Mouse (Mus musculus): ENCODE measurements around the gene Tle2. TPM values are rescaled to one million over a fixed set of nuclear protein-coding genes. Genes with fewer than 3 reads are reported as not detected.
A peak's percentile ranks its signal among the peaks of the same experiment; 100 is the strongest.

The Tle2 gene
- polyA plus RNA-seq, 1 experiment from 2014 or later, result 6.9 TPM

- H3K27me3 ChIP-seq (replicated peaks; ENCODE audit: control insufficient read depth, insufficient read depth, low read length), result peaks cover 42% of the 10 kb centered on the region
- no peaks in the 10 kb centered on the region for H3K9me3 ChIP-seq (ENCODE audit: control insufficient read depth, low read length)
- no peak overlapping the region for H3K27ac ChIP-seq (ENCODE audit: low read depth, low read length)
- under 1% methylated on average over 30 of the region's 30 CpGs for WGBS
- peak overlapping the region; percentile 46; the same call in 1 of the 2 replicates for H3K9ac ChIP-seq (ENCODE audit: low read depth, low read length)
- H3K4me3 ChIP-seq (ENCODE audit: low read depth, low read length), result peak overlapping the region; percentile 46
- ATAC-seq (replicated peaks; ENCODE audit: low FRiP score) (no peak), DNase-seq (ENCODE audit: low spot score) (no peak)
- H3K4me2 ChIP-seq, result peak overlapping the region; percentile 80
- H3K4me1 ChIP-seq (replicated peaks; ENCODE audit: control insufficient read depth, insufficient read depth, low read length), result peaks cover 44% of the 10 kb centered on the region
- H3K36me3 ChIP-seq (ENCODE audit: control insufficient read depth, insufficient read depth, low read length), result no peaks in the 10 kb centered on the region
These were observed 859 bp downstream of the Tle2 start for GRCm38 (mm10) chr10:81575208-81575631.

GRCm38 (mm10) chr10:81575695-81576094, 1.3 kb downstream of the Tle2 start:
- no peak for ATAC-seq (replicated peaks; ENCODE audit: low FRiP score)
- Histone ChIP-seq H3K4me2 (peak overlapping the region; percentile 80), H3K9me3 (ENCODE audit: control insufficient read depth, low read length) (no peaks in the 10 kb centered on the region), H3K4me1 (replicated peaks; ENCODE audit: control insufficient read depth, insufficient read depth, low read length) (peaks cover 44% of the 10 kb centered on the region), H3K36me3 (ENCODE audit: control insufficient read depth, insufficient read depth, low read length) (no peaks in the 10 kb centered on the region), H3K27me3 (replicated peaks; ENCODE audit: control insufficient read depth, insufficient read depth, low read length) (peaks cover 46% of the 10 kb centered on the region), H3K4me3 (ENCODE audit: low read depth, low read length) (peak overlapping the region; percentile 46), H3K27ac (ENCODE audit: low read depth, low read length) (no peak overlapping the region), H3K9ac (ENCODE audit: low read depth, low read length) (peak overlapping the region; percentile 46; the same call in 1 of the 2 replicates)
- no peak for DNase-seq (ENCODE audit: low spot score)
- 2% methylated on average over 6 of the region's 6 CpGs for WGBS

GRCm38 (mm10) chr10:81579967-81580366, 5.6 kb downstream of the Tle2 start:
- Histone ChIP-seq H3K27me3 (replicated peaks; ENCODE audit: control insufficient read depth, insufficient read depth, low read length) (peaks cover 53% of the 10 kb centered on the region), H3K27ac (ENCODE audit: low read depth, low read length) (no peak overlapping the region), H3K9ac (ENCODE audit: low read depth, low read length) (no peak overlapping the region), H3K36me3 (ENCODE audit: control insufficient read depth, insufficient read depth, low read length) (no peaks in the 10 kb centered on the region; the same call in 1 of the 2 replicates), H3K4me1 (replicated peaks; ENCODE audit: control insufficient read depth, insufficient read depth, low read length) (peaks cover 17% of the 10 kb centered on the region), H3K4me3 (ENCODE audit: low read depth, low read length) (no peak overlapping the region), H3K9me3 (ENCODE audit: control insufficient read depth, low read length) (no peaks in the 10 kb centered on the region; the same call in 1 of the 2 replicates), H3K4me2 (no peak overlapping the region)
- WGBS, result 56% methylated on average over 4 of the region's 4 CpGs
- ATAC-seq (replicated peaks; ENCODE audit: low FRiP score) (no peak), DNase-seq (ENCODE audit: low spot score) (no peak)

- Histone ChIP-seq H3K4me3 (ENCODE audit: low read depth, low read length) (no peak overlapping the region), H3K27me3 (replicated peaks; ENCODE audit: control insufficient read depth, insufficient read depth, low read length) (peaks cover 49% of the 10 kb centered on the region), H3K27ac (ENCODE audit: low read depth, low read length) (no peak overlapping the region)
These were observed 6.2 kb downstream of the Tle2 start for GRCm38 (mm10) chr10:81580441-81581070.

GRCm38 (mm10) chr10:81583347-81583746, 9.0 kb downstream of the Tle2 start:
- Histone ChIP-seq H3K27ac (ENCODE audit: low read depth, low read length) (no peak overlapping the region), H3K27me3 (replicated peaks; ENCODE audit: control insufficient read depth, insufficient read depth, low read length) (peaks cover 49% of the 10 kb centered on the region), H3K4me2 (no peak overlapping the region), H3K9me3 (ENCODE audit: control insufficient read depth, low read length) (no peaks in the 10 kb centered on the region; the same call in 1 of the 2 replicates), H3K4me1 (replicated peaks; ENCODE audit: control insufficient read depth, insufficient read depth, low read length) (peaks cover 10% of the 10 kb centered on the region), H3K9ac (ENCODE audit: low read depth, low read length) (no peak overlapping the region), H3K4me3 (ENCODE audit: low read depth, low read length) (no peak overlapping the region), H3K36me3 (ENCODE audit: control insufficient read depth, insufficient read depth, low read length) (peaks cover 4% of the 10 kb centered on the region; the same call in 1 of the 2 replicates)
- 50% methylated on average over 6 of the region's 6 CpGs for WGBS
- ATAC-seq (replicated peaks; ENCODE audit: low FRiP score) (no peak), DNase-seq (ENCODE audit: low spot score) (no peak)

More at GRCm38 (mm10) chr10:81580441-81581070, 6.2 kb downstream of the Tle2 start:
- Histone ChIP-seq H3K36me3 (ENCODE audit: control insufficient read depth, insufficient read depth, low read length) (no peaks in the 10 kb centered on the region; the same call in 1 of the 2 replicates), H3K9me3 (ENCODE audit: control insufficient read depth, low read length) (no peaks in the 10 kb centered on the region; the same call in 1 of the 2 replicates), H3K4me1 (replicated peaks; ENCODE audit: control insufficient read depth, insufficient read depth, low read length) (peaks cover 14% of the 10 kb centered on the region), H3K4me2 (0 out of 2 replicates have a peak overlapping the region, but pooled peaks have one; percentile 19), H3K9ac (ENCODE audit: low read depth, low read length) (no peak overlapping the region)
- ATAC-seq (replicated peaks; ENCODE audit: low FRiP score) (no peak), DNase-seq (ENCODE audit: low spot score) (no peak)
- 36% methylated on average over 25 of the region's 25 CpGs for WGBS

- Histone ChIP-seq H3K4me3 (ENCODE audit: low read depth, low read length) (no peak overlapping the region), H3K4me1 (replicated peaks; ENCODE audit: control insufficient read depth, insufficient read depth, low read length) (0 out of 2 replicates have a peak, but pooled peaks cover 3% of the 10 kb centered on the region), H3K36me3 (ENCODE audit: control insufficient read depth, insufficient read depth, low read length) (0 out of 2 replicates have a peak, but pooled peaks cover 4% of the 10 kb centered on the region), H3K4me2 (no peak overlapping the region), H3K27me3 (replicated peaks; ENCODE audit: control insufficient read depth, insufficient read depth, low read length) (peaks cover 31% of the 10 kb centered on the region), H3K9ac (ENCODE audit: low read depth, low read length) (no peak overlapping the region), H3K9me3 (ENCODE audit: control insufficient read depth, low read length) (no peaks in the 10 kb centered on the region; the same call in 1 of the 2 replicates), H3K27ac (ENCODE audit: low read depth, low read length) (no peak overlapping the region)
- ATAC-seq (replicated peaks; ENCODE audit: low FRiP score), result no peak
- DNase-seq (ENCODE audit: low spot score), result no peak
- WGBS, result 49% methylated on average over 7 of the region's 7 CpGs
These were observed 14.4 kb downstream of the Tle2 start for GRCm38 (mm10) chr10:81588739-81589138.

GRCm38 (mm10) chr10:81591846-81592245, 17.5 kb downstream of the Tle2 start:
- Histone ChIP-seq H3K27ac (ENCODE audit: low read depth, low read length) (no peak overlapping the region), H3K9me3 (ENCODE audit: control insufficient read depth, low read length) (no peaks in the 10 kb centered on the region), H3K4me2 (no peak overlapping the region), H3K4me1 (replicated peaks; ENCODE audit: control insufficient read depth, insufficient read depth, low read length) (peaks cover 6% of the 10 kb centered on the region; the same call in 1 of the 2 replicates), H3K27me3 (replicated peaks; ENCODE audit: control insufficient read depth, insufficient read depth, low read length) (peaks cover 54% of the 10 kb centered on the region), H3K9ac (ENCODE audit: low read depth, low read length) (no peak overlapping the region), H3K4me3 (ENCODE audit: low read depth, low read length) (no peak overlapping the region), H3K36me3 (ENCODE audit: control insufficient read depth, insufficient read depth, low read length) (0 out of 2 replicates have a peak, but pooled peaks cover 4% of the 10 kb centered on the region)
- no peak for DNase-seq (ENCODE audit: low spot score)
- ATAC-seq (replicated peaks; ENCODE audit: low FRiP score), result no peak
- 55% methylated on average over 9 of the region's 9 CpGs for WGBS

- H3K27ac ChIP-seq (ENCODE audit: low read depth, low read length), result no peak overlapping the region
- peaks cover 12% of the 10 kb centered on the region for H3K4me1 ChIP-seq (replicated peaks; ENCODE audit: control insufficient read depth, insufficient read depth, low read length)
- H3K9ac ChIP-seq (ENCODE audit: low read depth, low read length), result no peak overlapping the region
- H3K9me3 ChIP-seq (ENCODE audit: control insufficient read depth, low read length), result no peaks in the 10 kb centered on the region
- peaks cover 47% of the 10 kb centered on the region for H3K27me3 ChIP-seq (replicated peaks; ENCODE audit: control insufficient read depth, insufficient read depth, low read length)
- 0 out of 2 replicates have a peak, but pooled peaks cover under 1% of the 10 kb centered on the region for H3K36me3 ChIP-seq (ENCODE audit: control insufficient read depth, insufficient read depth, low read length)
- H3K4me3 ChIP-seq (ENCODE audit: low read depth, low read length), result no peak overlapping the region
- WGBS, result 66% methylated on average over 7 of the region's 7 CpGs
- DNase-seq (ENCODE audit: low spot score) (no peak), ATAC-seq (replicated peaks; ENCODE audit: low FRiP score) (no peak)
- no peak overlapping the region for H3K4me2 ChIP-seq
These were observed 18.3 kb downstream of the Tle2 start for GRCm38 (mm10) chr10:81592631-81593030.

- no peaks in the 10 kb centered on the region for H3K36me3 ChIP-seq (ENCODE audit: control insufficient read depth, insufficient read depth, low read length)
- H3K4me3 ChIP-seq (ENCODE audit: low read depth, low read length), result no peak overlapping the region
- peaks cover 18% of the 10 kb centered on the region for H3K4me1 ChIP-seq (replicated peaks; ENCODE audit: control insufficient read depth, insufficient read depth, low read length)
- ATAC-seq (replicated peaks; ENCODE audit: low FRiP score), result no peak
- WGBS, result 56% methylated on average over 4 of the region's 4 CpGs
- DNase-seq (ENCODE audit: low spot score), result no peak
- peaks cover 45% of the 10 kb centered on the region for H3K27me3 ChIP-seq (replicated peaks; ENCODE audit: control insufficient read depth, insufficient read depth, low read length)
- no peak overlapping the region for H3K27ac ChIP-seq (ENCODE audit: low read depth, low read length)
- no peak overlapping the region for H3K9ac ChIP-seq (ENCODE audit: low read depth, low read length)
- H3K4me2 ChIP-seq, result no peak overlapping the region
- H3K9me3 ChIP-seq (ENCODE audit: control insufficient read depth, low read length), result no peaks in the 10 kb centered on the region
These were observed 18.9 kb downstream of the Tle2 start for GRCm38 (mm10) chr10:81593223-81593622.
